In the genomic region with DNA sequence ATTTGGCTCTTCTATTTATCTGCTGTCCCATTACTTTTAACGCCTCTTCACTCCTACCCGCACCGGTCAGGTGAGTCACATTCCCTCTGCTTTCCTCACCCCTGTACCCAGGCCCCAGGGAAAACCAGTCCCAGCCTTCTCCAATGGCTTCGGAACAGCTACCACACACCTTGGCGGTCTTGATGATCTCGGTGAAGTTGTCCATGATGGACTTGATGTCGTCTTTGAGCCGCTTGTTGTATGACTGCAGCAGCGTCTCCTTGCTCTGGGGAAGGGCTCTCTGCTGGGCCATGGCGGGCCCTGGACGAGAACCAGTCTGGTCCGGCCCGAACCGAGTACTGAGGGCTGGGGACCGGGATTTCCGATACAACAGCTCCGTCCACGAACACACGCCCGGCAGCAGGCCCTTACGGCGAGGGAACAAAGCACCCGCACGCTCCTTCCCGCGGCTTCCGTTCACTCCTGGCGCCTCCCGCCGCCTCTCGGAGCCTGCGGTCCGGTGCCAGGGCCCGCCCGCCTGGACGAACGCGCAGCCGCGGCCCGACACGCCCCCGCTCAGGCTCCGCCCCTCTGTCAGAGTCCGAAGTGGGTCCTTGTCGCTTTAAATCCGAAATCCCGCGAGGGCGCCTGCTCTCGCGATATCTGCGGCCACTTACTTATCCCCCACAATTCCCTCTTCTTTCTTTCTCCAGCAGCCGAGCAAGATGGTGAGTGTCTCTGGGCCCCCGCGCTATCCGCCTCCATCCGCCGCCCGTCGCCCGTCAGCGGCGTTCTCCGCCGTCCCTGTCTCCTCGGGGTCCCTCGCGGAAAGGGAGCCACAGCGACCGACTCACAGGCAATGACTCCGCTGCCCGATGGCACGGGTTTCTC, we compare ENCODE assay signal across 8 mouse cellular contexts. TPM values are rescaled to one million over a fixed set of nuclear protein-coding genes. Genes with fewer than 3 reads are reported as not detected.
A peak's percentile ranks its signal among the peaks of the same experiment; 100 is the strongest.
DNase-seq lines count a peak whose midpoint lies in the region; ATAC-seq and TF ChIP-seq lines count a peak whose summit lies in the region.

A gene (minus strand): TSS at position 554 of the 870 bp plus-strand sequence.
A gene (plus strand): TSS at position 641 of the 870 bp plus-strand sequence.

- no peaks in the 10 kb centered on the region for H3K27me3 ChIP-seq in hindbrain, postnatal 0 days (ENCODE audit: insufficient read depth, low read length)

- ATAC-seq in hindbrain, postnatal 0 days: peak; percentile 94
- ATAC-seq in megakaryocyte, adult 5-6 weeks (ENCODE audit: poor library complexity, severe bottlenecking): peak; percentile 90

- peaks cover 10% of the 10 kb centered on the region for H3K4me1 ChIP-seq in hindbrain, postnatal 0 days (ENCODE audit: insufficient read depth, low read length)

- intact Hi-C loops in gastrocnemius, adult 2 months (cut with DNase I): loop anchor here (2.0 kb wide), 1 partner anchor 22 kb away; a partner anchor contains a TSS
- intact Hi-C loops in left cerebral cortex, adult 2 months (cut with DNase I): loop anchor here (1.0 to 10.0 kb wide), 2 partner anchors 23 to 114 kb away; a partner anchor contains a TSS

- peak; percentile 91 for DNase-seq in WW6 (ENCODE audit: low read depth, low spot score)
- DNase-seq in cerebellum, postnatal 4 days (ENCODE audit: low spot score in 2 of 2): peak; percentile 99 to 100
- DNase-seq in gastrocnemius, adult 2 months: peak; percentile 100
- DNase-seq in hindbrain, postnatal 0 days (ENCODE audit: low spot score): peak; percentile 100
- peak; percentile 100 for DNase-seq in left cerebral cortex, adult 2 months (ENCODE audit: extremely low spot score in 1 of 2, low spot score in 2 of 2)
- DNase-seq in right cerebral cortex, adult 2 months (ENCODE audit: low spot score in 2 of 2): peak; percentile 100
- DNase-seq in urinary bladder, postnatal 14 days (ENCODE audit: low spot score): peak; percentile 100

- TF ChIP-seq CTCF in gastrocnemius, adult 2 months (IDR thresholded peaks at IDR 0.05): no peak
- no peak for TF ChIP-seq CTCF in hindbrain, postnatal 0 days (IDR thresholded peaks at IDR 0.05; ENCODE audit: low read depth)
- no peak for TF ChIP-seq CTCF in left cerebral cortex, adult 2 months (IDR thresholded peaks at IDR 0.05)

- H3K27ac ChIP-seq in gastrocnemius, adult 2 months: peak within 1 kb of the TSS; percentile 91
- H3K27ac ChIP-seq in hindbrain, postnatal 0 days: peak within 1 kb of the TSS; percentile 95
- H3K27ac ChIP-seq in left cerebral cortex, adult 2 months: peak within 1 kb of the TSS; percentile 89

- WGBS in hindbrain, postnatal 0 days: under 1% methylated on average over 71 of the region's 74 CpGs

- H3K36me3 ChIP-seq in hindbrain, postnatal 0 days (ENCODE audit: insufficient read depth, low read length): peaks cover 40% of the 10 kb centered on the region

- peak within 1 kb of the TSS; percentile 85 for H3K4me2 ChIP-seq in hindbrain, postnatal 0 days (ENCODE audit: low read depth, low read length)

- peak within 1 kb of the TSS; percentile 83 for H3K4me3 ChIP-seq in gastrocnemius, adult 2 months
- H3K4me3 ChIP-seq in hindbrain, postnatal 0 days (ENCODE audit: low read length): peak within 1 kb of the TSS; percentile 86
- peak within 1 kb of the TSS; percentile 93 for H3K4me3 ChIP-seq in left cerebral cortex, adult 2 months

- H3K9me3 ChIP-seq in hindbrain, postnatal 0 days (ENCODE audit: low read length): no peaks in the 10 kb centered on the region

- H3K9ac ChIP-seq in hindbrain, postnatal 0 days (replicated peaks; ENCODE audit: low read length): peak within 1 kb of the TSS; percentile 84

RNA-seq across cellular contexts. Expression of the first gene that starts in this region (rescaled TPM):
- total RNA-seq in gastrocnemius, adult 2 months (2021): 10 to 100 TPM; 15.4 to 19.0 TPM
- 116 and 122 TPM in 2 replicates for total RNA-seq in hindbrain, postnatal 0 days (2014; rRNA removed)
- 125 and 141 TPM in 2 replicates for polyA plus RNA-seq in hindbrain, postnatal 0 days (2015; fragmentation: Nextera tagmentation; extraction: Ambion mirVana)
- total RNA-seq in left cerebral cortex, adult 2 months (2021): 10 to 100 TPM; 44.5 to 46.6 TPM
- total RNA-seq in megakaryocyte, adult 5-6 weeks (2015): 5.6 and 7.2 TPM in 2 replicates
- 10.9 and 12.7 TPM in 2 replicates for total RNA-seq in megakaryocyte, adult 5-6 weeks (2017)

RNA-seq across cellular contexts. Expression of the second gene that starts in this region (rescaled TPM):
- 100 to 1,000 TPM; 261 to 309 TPM for total RNA-seq in gastrocnemius, adult 2 months (2021)
- 863 and 1,008 TPM in 2 replicates for total RNA-seq in hindbrain, postnatal 0 days (2014; rRNA removed)
- polyA plus RNA-seq in hindbrain, postnatal 0 days (2015; fragmentation: Nextera tagmentation; extraction: Ambion mirVana): 446 and 467 TPM in 2 replicates
- total RNA-seq in left cerebral cortex, adult 2 months (2021): 100 to 1,000 TPM; 208 to 232 TPM
- total RNA-seq in megakaryocyte, adult 5-6 weeks (2015): 1,352 and 1,498 TPM in 2 replicates
- 1,113 and 1,311 TPM in 2 replicates for total RNA-seq in megakaryocyte, adult 5-6 weeks (2017)

Comparison
In these comparisons a context has a peak if more than half of its experiments do, and no peak if none do; other contexts are left out.
1. Peak in every context shown above with its lines: DNase-seq, ATAC-seq, H3K4me3 ChIP-seq and H3K27ac ChIP-seq.